Mouse (Mus musculus) liver, adult (tissue): ENCODE results near the gene Bmf.

Experiments
- GATA4 ChIP-seq: IDR thresholded peaks from 2 replicates; pipeline ENCODE4 v1.6.1; 2014; ENCODE audit warnings: mild to moderate bottlenecking, low read length; ENCODE audit not compliant: insufficient replicate concordance

Bmf gene

GRCm38 (mm10) chr2:118546798-118547165, 2.7 kb downstream of the Bmf start:
- TF ChIP-seq GATA4 = no peak

GRCm38 (mm10) chr2:118546104-118546797, 3.2 kb downstream of the Bmf start:
- TF ChIP-seq GATA4 = no peak

GRCm38 (mm10) chr2:118545242-118546103, 4.0 kb downstream of the Bmf start:
- no peak for TF ChIP-seq GATA4

GRCm38 (mm10) chr2:118543893-118544799, 5.3 kb downstream of the Bmf start:
- TF ChIP-seq GATA4 = no peak; the same call in 1 of the 2 replicates

GRCm38 (mm10) chr2:118542971-118543573, 6.4 kb downstream of the Bmf start:
- no peak for TF ChIP-seq GATA4

GRCm38 (mm10) chr2:118541716-118542115, 7.8 kb downstream of the Bmf start:
- TF ChIP-seq GATA4 = no peak

- no peak for TF ChIP-seq GATA4
These were observed 8.8 kb downstream of the Bmf start for GRCm38 (mm10) chr2:118540691-118541117.

GRCm38 (mm10) chr2:118539881-118540516, 9.5 kb downstream of the Bmf start:
- TF ChIP-seq GATA4 = no peak

- no peak for TF ChIP-seq GATA4
These were observed 10.4 kb downstream of the Bmf start for GRCm38 (mm10) chr2:118539040-118539439.

- no peak for TF ChIP-seq GATA4
These were observed 12.3 kb downstream of the Bmf start for GRCm38 (mm10) chr2:118537226-118537625.

GRCm38 (mm10) chr2:118536553-118536952, 12.9 kb downstream of the Bmf start:
- no peak; the same call in 1 of the 2 replicates for TF ChIP-seq GATA4

GRCm38 (mm10) chr2:118536111-118536510, 13.4 kb downstream of the Bmf start:
- no peak for TF ChIP-seq GATA4

- TF ChIP-seq GATA4 = no peak
These were observed 15.5 kb downstream of the Bmf start for GRCm38 (mm10) chr2:118533969-118534368.
